Mouse (Mus musculus) limb, embryonic 14.5 days (tissue): ENCODE measurements at regions not wholly inside any gene's neighbourhood (a gene's known extent, or its start where the extent isn't known, plus 50 kb on each side); places are given as distances from the start of the nearest gene placed in this dataset.

Experiments
- ATAC-seq: fragments of 200-750 bp; cut with Nextera tagmentation; 2 replicates; pipeline ENCODE4 v1.8.0; 2017; ENCODE audit warnings: low read depth, moderate number of reproducible peaks, moderate TSS enrichment; ENCODE audit not compliant: low FRiP score
- DNase-seq: peaks from one replicate; pipeline ENCODE4 v3.0.0-alpha.2; 2015; ENCODE audit warnings: low spot score
- H3K27ac ChIP-seq: fragments of 300-500 bp; sonication (generic); replicated peaks from 2 replicates; pipeline ENCODE4 v1.5.1; 2014; ENCODE audit warnings: low read depth, mild to moderate bottlenecking, low read length, moderate library complexity, mixed read lengths
- H3K27me3 ChIP-seq: fragments of 300-500 bp; sonication (generic); 2 replicates; pipeline ENCODE4 v1.6.1; 2014; ENCODE audit warnings: low read length, mixed read lengths; ENCODE audit not compliant: control insufficient read depth, insufficient read depth
- H3K36me3 ChIP-seq: fragments of 300-500 bp; sonication (generic); 2 replicates; pipeline ENCODE4 v1.6.1; 2014; ENCODE audit warnings: mild to moderate bottlenecking, low read length, moderate library complexity, mixed read lengths; ENCODE audit not compliant: control insufficient read depth, insufficient read depth
- H3K4me1 ChIP-seq: fragments of 300-500 bp; sonication (generic); 2 replicates; pipeline ENCODE4 v1.6.1; 2014; ENCODE audit warnings: antibody characterized with exemption, low read length, mixed read lengths; ENCODE audit not compliant: control insufficient read depth, insufficient read depth
- H3K4me2 ChIP-seq: fragments of 300-500 bp; sonication (generic); replicated peaks from 2 replicates; pipeline ENCODE4 v1.6.1; 2014; ENCODE audit warnings: low read depth, mild to moderate bottlenecking, low read length, moderate library complexity; ENCODE audit not compliant: severe bottlenecking
- H3K4me3 ChIP-seq: fragments of 300-500 bp; sonication (generic); replicated peaks from 2 replicates; pipeline ENCODE4 v1.5.1; 2014; ENCODE audit warnings: low read length
- H3K9ac ChIP-seq: fragments of 300-500 bp; sonication (generic); 2 replicates; pipeline ENCODE4 v1.6.1; 2014; ENCODE audit warnings: mild to moderate bottlenecking, low read depth, low read length, moderate library complexity; ENCODE audit not compliant: severe bottlenecking
- H3K9me3 ChIP-seq: fragments of 300-500 bp; sonication (generic); 2 replicates; pipeline ENCODE4 v1.6.1; 2016; ENCODE audit warnings: low read length; ENCODE audit not compliant: control insufficient read depth
- POLR2A ChIP-seq: fragments of 200-500 bp; IDR thresholded peaks from 2 replicates; pipeline ENCODE4 v1.8.0; 2012; ENCODE audit warnings: inconsistent platforms, mild to moderate bottlenecking, moderate library complexity, borderline replicate concordance; ENCODE audit not compliant: insufficient read depth, insufficient read length; ENCODE audit errors: extremely low read depth
- WGBS: fragments of 180-500 bp; shearing (Covaris S2); extraction: QIAGEN DNeasy Blood & Tissue Kit; methylation state at CpG from one replicate; pipeline ENCODE4 v1.1.7; 2014; 5-methylcytosine and 5-hydroxymethylcytosine counted together

- no peaks in the 10 kb centered on the region for H3K4me1 ChIP-seq
- H3K27ac ChIP-seq = no peak overlapping the region
- DNase-seq (no peak), ATAC-seq (no peak)
- WGBS = 60% methylated on average over 2 of the region's 2 CpGs
- no peaks in the 10 kb centered on the region for H3K36me3 ChIP-seq
- no peak overlapping the region for H3K4me3 ChIP-seq
- no peak overlapping the region for H3K9ac ChIP-seq
- H3K9me3 ChIP-seq = no peaks in the 10 kb centered on the region
- H3K27me3 ChIP-seq = no peaks in the 10 kb centered on the region; the same call in 1 of the 2 replicates
- TF ChIP-seq POLR2A = no peak
- no peak overlapping the region for H3K4me2 ChIP-seq
These were observed 400.4 kb upstream of the Htr2a start for GRCm38 (mm10) chr14:74240212-74240611.

GRCm38 (mm10) chr14:74249263-74249878 is 391.3 kb upstream of the Htr2a start:
- Histone ChIP-seq H3K9me3 (no peaks in the 10 kb centered on the region), H3K27me3 (no peaks in the 10 kb centered on the region), H3K36me3 (no peaks in the 10 kb centered on the region), H3K9ac (no peak overlapping the region), H3K4me2 (no peak overlapping the region), H3K4me1 (no peaks in the 10 kb centered on the region), H3K27ac (no peak overlapping the region), H3K4me3 (no peak overlapping the region)
- TF ChIP-seq POLR2A = no peak
- ATAC-seq (no peak), DNase-seq (no peak)
- WGBS = 80% methylated on average over 5 of the region's 5 CpGs

GRCm38 (mm10) chr14:74250021-74250420 is 390.6 kb upstream of the Htr2a start:
- H3K9me3 ChIP-seq = no peaks in the 10 kb centered on the region
- 68% methylated on average over 2 of the region's 2 CpGs for WGBS
- TF ChIP-seq POLR2A = no peak

GRCm38 (mm10) chr14:74252189-74253145 is 388.2 kb upstream of the Htr2a start:
- ATAC-seq = no peak

More at GRCm38 (mm10) chr14:74250021-74250420, 390.6 kb upstream of the Htr2a start:
- Histone ChIP-seq H3K4me2 (no peak overlapping the region), H3K9ac (no peak overlapping the region), H3K27me3 (no peaks in the 10 kb centered on the region), H3K27ac (no peak overlapping the region), H3K4me3 (no peak overlapping the region), H3K4me1 (no peaks in the 10 kb centered on the region), H3K36me3 (no peaks in the 10 kb centered on the region)
- ATAC-seq (no peak), DNase-seq (no peak)

GRCm38 (mm10) chr14:74255000-74255399 is 385.6 kb upstream of the Htr2a start:
- H3K4me3 ChIP-seq = no peak overlapping the region
- DNase-seq (no peak), ATAC-seq (no peak)
- no peaks in the 10 kb centered on the region for H3K36me3 ChIP-seq
- H3K9me3 ChIP-seq = no peaks in the 10 kb centered on the region
- H3K4me1 ChIP-seq = no peaks in the 10 kb centered on the region
- no peak for TF ChIP-seq POLR2A
- no peak overlapping the region for H3K9ac ChIP-seq
- H3K4me2 ChIP-seq = no peak overlapping the region
- H3K27ac ChIP-seq = no peak overlapping the region
- no peaks in the 10 kb centered on the region for H3K27me3 ChIP-seq

More at GRCm38 (mm10) chr14:74252189-74253145, 388.2 kb upstream of the Htr2a start:
- Histone ChIP-seq H3K27me3 (no peaks in the 10 kb centered on the region), H3K9ac (no peak overlapping the region), H3K4me2 (no peak overlapping the region), H3K36me3 (no peaks in the 10 kb centered on the region), H3K4me1 (no peaks in the 10 kb centered on the region), H3K9me3 (no peaks in the 10 kb centered on the region), H3K4me3 (no peak overlapping the region), H3K27ac (no peak overlapping the region)
- DNase-seq = peak; percentile 5
- no peak for TF ChIP-seq POLR2A
- WGBS = 66% methylated on average over 10 of the region's 10 CpGs
